Mouse (Mus musculus) thymus, adult 2 months (tissue): ENCODE measurements around the gene Fam168a. TPM values are rescaled to one million over a fixed set of nuclear protein-coding genes. Genes with fewer than 3 reads are reported as not detected.

Experiments used
- DNase-seq: peaks from one replicate; pipeline ENCODE4 v3.0.0; 2021
- H3K27ac ChIP-seq: fragments of 200-500 bp; 2 replicates; pipeline ENCODE4 v1.5.1; 2012; ENCODE audit warnings: low read length, control low read depth; ENCODE audit not compliant: control insufficient read depth, insufficient read depth
- H3K27me3 ChIP-seq: fragments of 200-500 bp; 2 replicates; pipeline ENCODE4 v1.6.1; 2012; ENCODE audit warnings: mild to moderate bottlenecking, low read length, moderate library complexity, mixed read lengths; ENCODE audit not compliant: control insufficient read depth, insufficient read depth
- H3K36me3 ChIP-seq: fragments of 200-500 bp; 2 replicates; pipeline ENCODE4 v1.6.1; 2012; ENCODE audit warnings: mild to moderate bottlenecking, low read length, moderate library complexity; ENCODE audit not compliant: control insufficient read depth, insufficient read depth
- H3K4me1 ChIP-seq: fragments of 200-500 bp; replicated peaks from 2 replicates; pipeline ENCODE4 v1.6.1; 2012; ENCODE audit warnings: low read length; ENCODE audit not compliant: control insufficient read depth, insufficient read depth
- H3K4me3 ChIP-seq: fragments of 200-500 bp; 2 replicates; pipeline ENCODE4 v1.5.1; 2012; ENCODE audit warnings: mild to moderate bottlenecking, low read length, control low read depth, moderate library complexity; ENCODE audit not compliant: control insufficient read depth, insufficient read depth
- CTCF ChIP-seq: fragments of 200-500 bp; IDR thresholded peaks from 2 replicates; pipeline ENCODE4 v1.5.1; 2012; ENCODE audit warnings: mild to moderate bottlenecking, control low read depth, low read length, moderate library complexity, borderline replicate concordance; ENCODE audit not compliant: control insufficient read depth, poor library complexity, insufficient read depth; ENCODE audit errors: extremely low read depth
- POLR2A ChIP-seq: fragments of 200-500 bp; IDR thresholded peaks from 2 replicates; pipeline ENCODE4 v1.6.1; 2012; ENCODE audit warnings: mild to moderate bottlenecking, low read length, control low read depth, moderate library complexity; ENCODE audit not compliant: control insufficient read depth, poor library complexity, insufficient read depth; ENCODE audit errors: extremely low read depth
- WGBS: fragments of 180-500 bp; shearing (Covaris S2); methylation state at CpG from one replicate; pipeline ENCODE4 v1.1.7; 2018; 5-methylcytosine and 5-hydroxymethylcytosine counted together
- polyA plus RNA-seq: library from polyadenylated mRNA; depleted of rRNA; stranded (reverse); fragments of >200 nt; gene quantifications from 2 replicates; pipeline ENCODE4 v1.2.3, GENCODE M21; 2012

Gene Fam168a
- polyA plus RNA-seq, 1 experiment = 144 TPM

DNA sequence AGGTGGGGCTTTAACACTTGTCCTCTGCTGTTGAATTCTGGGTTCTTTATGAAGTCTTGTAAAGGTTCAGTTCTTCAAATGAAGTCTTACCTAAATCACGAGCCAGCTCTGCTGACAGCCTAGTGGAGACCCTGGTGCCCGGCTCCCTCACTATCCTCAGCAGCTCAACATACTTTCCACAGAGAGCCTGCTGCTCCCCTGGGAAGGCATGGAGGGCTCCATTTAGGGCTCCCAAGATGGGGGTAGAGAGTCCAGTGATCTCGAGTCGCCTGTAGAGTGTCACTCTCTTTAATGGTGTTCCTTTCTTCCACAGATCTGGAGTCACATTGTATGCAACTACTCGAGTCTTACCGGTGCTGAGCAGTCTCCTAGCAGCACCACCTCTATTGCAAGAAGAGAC is 129.3 kb downstream of the Fam168a start:
- no peak for DNase-seq
- no peaks in the 10 kb centered on the region for H3K27me3 ChIP-seq
- H3K27ac ChIP-seq = no peak overlapping the region
- H3K36me3 ChIP-seq = no peaks in the 10 kb centered on the region; the same call in 1 of the 2 replicates
- WGBS = 95% methylated on average over 6 of the region's 6 CpGs
- TF ChIP-seq CTCF (no peak), POLR2A (no peak)
- no peaks in the 10 kb centered on the region; the same call in 1 of the 2 replicates for H3K4me1 ChIP-seq
- H3K4me3 ChIP-seq = no peak overlapping the region

DNA sequence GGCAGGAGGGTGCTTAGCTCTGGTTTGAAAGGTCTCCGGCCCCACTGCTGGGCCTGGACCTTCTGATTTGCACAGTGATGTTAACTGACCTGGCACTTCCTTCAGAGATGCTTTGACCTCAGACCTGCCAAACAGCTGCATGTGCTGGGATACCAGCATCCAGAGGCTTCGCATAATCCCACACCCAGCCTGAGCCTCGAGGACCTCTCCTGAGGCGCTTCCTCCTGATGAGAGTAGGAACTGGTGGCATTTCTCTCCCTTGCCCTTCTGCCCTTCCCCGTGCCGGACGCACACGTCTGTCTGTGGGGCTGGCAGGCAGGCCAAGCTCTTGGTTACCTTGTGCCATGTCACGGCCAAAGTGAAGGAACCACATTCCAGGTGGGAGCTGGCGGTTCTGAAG is 130.2 kb downstream of the Fam168a start:
- Histone ChIP-seq H3K4me1 (no peaks in the 10 kb centered on the region; the same call in 1 of the 2 replicates), H3K27me3 (no peaks in the 10 kb centered on the region), H3K27ac (no peak overlapping the region), H3K4me3 (no peak overlapping the region), H3K36me3 (no peaks in the 10 kb centered on the region; the same call in 1 of the 2 replicates)
- DNase-seq = no peak
- 97% methylated on average over 10 of the region's 10 CpGs for WGBS
- TF ChIP-seq CTCF = no peak
- no peak for TF ChIP-seq POLR2A

DNA sequence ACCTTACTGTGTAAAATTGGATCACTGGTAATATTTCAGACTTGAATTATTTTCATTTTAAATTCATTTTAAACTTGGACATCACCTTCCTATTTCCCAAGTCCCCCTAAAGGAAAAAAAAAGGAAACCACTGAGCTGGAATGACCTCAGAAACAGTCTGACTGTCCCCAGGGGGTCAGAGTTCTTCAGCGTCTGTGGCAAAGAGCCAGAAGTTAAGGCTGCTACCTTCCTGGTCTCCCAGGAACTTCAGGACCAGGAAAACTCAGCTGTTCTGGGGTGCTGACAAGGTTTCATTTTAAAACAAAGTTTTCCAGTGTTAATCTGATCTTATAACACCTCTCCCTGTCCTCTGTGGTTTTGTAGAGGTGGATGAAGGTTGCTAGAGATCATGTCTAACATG is 131.3 kb downstream of the Fam168a start:
- no peak for TF ChIP-seq POLR2A
- DNase-seq = no peak
- Histone ChIP-seq H3K4me3 (no peak overlapping the region), H3K36me3 (no peaks in the 10 kb centered on the region; the same call in 1 of the 2 replicates), H3K27ac (no peak overlapping the region), H3K27me3 (no peaks in the 10 kb centered on the region), H3K4me1 (no peaks in the 10 kb centered on the region; the same call in 1 of the 2 replicates)
- 89% methylated on average over 1 of the region's 1 CpGs for WGBS

DNA sequence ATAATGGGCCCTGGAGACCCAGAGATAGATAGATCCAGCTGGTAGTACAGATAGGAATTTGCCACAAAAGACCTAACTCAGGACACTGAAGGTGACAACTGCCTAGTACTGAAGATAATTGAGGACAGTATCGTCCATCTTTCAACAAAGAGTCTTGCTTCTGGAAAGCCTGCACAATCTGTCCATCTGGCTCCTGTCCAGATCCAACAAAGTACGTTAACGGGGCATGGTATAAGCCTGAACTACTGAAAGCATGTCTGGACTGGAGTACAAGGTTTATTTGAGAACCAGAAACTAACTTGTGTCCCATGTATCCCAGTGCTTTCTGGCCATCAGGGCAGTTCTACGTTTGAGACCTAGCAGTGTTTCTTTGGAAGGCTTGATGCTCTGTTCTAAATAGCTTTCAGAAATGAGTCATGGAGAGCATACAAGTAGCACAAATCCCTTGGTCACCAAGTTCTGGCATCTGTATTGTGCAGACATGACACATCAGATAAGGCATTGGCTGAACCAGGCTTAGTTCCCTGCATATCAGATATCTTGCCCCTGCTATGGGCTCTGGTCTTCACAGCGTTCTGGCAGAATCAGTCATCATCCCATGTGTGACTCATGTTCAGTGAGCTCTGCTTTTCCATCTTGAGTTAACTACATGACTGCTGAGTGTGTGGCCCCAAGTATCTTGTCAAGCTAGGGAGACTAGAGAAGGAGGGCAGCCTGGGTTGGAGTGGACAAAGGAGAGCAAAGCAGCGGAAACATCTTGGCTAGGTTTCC is 133.4 kb downstream of the Fam168a start:
- Histone ChIP-seq H3K27ac (no peak overlapping the region), H3K4me1 (no peaks in the 10 kb centered on the region; the same call in 1 of the 2 replicates), H3K27me3 (no peaks in the 10 kb centered on the region), H3K36me3 (no peaks in the 10 kb centered on the region; the same call in 1 of the 2 replicates), H3K4me3 (no peak overlapping the region)
- WGBS = 93% methylated on average over 6 of the region's 6 CpGs
- TF ChIP-seq POLR2A = no peak
- no peak for TF ChIP-seq CTCF
- DNase-seq = no peak

DNA sequence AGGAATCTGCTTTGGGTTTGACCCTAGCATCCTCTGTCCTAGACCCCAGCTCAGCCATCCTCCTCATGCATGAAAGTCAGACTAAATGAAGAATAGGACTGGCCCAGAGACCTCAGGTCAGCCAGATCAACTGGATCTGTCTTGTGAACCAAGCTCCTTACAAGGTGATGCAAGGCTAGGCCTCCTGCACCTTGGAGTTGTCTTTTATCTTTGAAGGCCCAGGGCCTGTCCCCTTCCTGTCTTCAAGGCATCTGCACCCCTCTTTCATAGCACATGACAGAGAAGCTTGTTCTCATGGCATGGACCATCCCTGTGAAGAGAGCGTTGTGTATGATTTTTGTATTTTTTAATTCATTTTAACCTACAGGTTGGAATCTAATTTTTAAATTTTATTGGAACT is 134.5 kb downstream of the Fam168a start:
- TF ChIP-seq POLR2A = no peak
- no peak for TF ChIP-seq CTCF
- WGBS = 95% methylated on average over 1 of the region's 1 CpGs
- peaks cover 5% of the 10 kb centered on the region for H3K4me1 ChIP-seq
- DNase-seq = no peak
- H3K36me3 ChIP-seq = no peaks in the 10 kb centered on the region; the same call in 1 of the 2 replicates
- no peak overlapping the region for H3K4me3 ChIP-seq
- H3K27ac ChIP-seq = no peak overlapping the region
- H3K27me3 ChIP-seq = no peaks in the 10 kb centered on the region

DNA sequence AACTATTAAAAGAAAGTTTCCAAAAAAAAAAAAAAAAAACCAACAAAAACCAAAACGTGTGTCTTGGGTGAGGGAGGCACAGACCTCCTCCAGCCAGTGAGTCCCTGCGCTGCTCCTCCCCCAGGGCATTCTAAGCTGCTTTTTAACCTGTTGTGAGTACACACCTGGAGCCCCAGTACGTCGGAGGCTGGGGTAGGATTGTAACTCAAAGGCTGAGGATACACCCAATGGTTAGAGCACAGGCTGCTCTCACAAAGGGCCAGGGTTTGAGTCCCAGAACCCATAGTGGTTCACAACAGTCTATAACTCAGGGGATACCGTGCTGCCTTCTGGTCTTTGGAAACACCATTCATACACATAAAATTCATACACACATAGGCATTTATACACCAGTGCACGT is 135.2 kb downstream of the Fam168a start:
- Histone ChIP-seq H3K4me1 (peaks cover 9% of the 10 kb centered on the region), H3K27me3 (no peaks in the 10 kb centered on the region), H3K36me3 (no peaks in the 10 kb centered on the region), H3K27ac (no peak overlapping the region; the same call in 1 of the 2 replicates), H3K4me3 (no peak overlapping the region)
- TF ChIP-seq CTCF (no peak), POLR2A (no peak)
- DNase-seq = no peak
- WGBS = 91% methylated on average over 6 of the region's 6 CpGs

DNA sequence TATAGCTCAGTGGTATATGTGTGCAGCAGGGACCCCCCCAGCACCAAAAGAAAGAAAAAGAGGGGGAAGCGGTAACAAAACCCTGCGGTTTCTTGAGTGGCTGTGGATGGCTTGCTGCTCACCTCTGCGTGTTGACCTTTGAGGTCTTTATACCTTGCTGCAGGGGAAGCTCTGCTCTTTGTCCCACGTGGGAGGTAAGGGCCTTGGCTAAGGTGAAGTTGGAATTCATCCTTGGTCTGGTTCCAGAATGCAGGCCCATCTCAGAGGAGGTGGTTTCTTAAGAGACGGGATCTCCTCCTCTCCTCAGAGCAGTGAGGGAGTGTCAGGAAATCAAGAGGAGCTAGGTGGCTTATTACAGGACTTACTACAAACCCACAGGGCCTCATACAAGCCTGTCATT is 135.7 kb downstream of the Fam168a start:
- DNase-seq = no peak
- H3K27ac ChIP-seq = no peak overlapping the region; the same call in 1 of the 2 replicates
- no peaks in the 10 kb centered on the region for H3K27me3 ChIP-seq
- H3K36me3 ChIP-seq = no peaks in the 10 kb centered on the region
- TF ChIP-seq POLR2A = no peak
- WGBS = 92% methylated on average over 5 of the region's 5 CpGs
- H3K4me3 ChIP-seq = no peak overlapping the region
- peaks cover 9% of the 10 kb centered on the region for H3K4me1 ChIP-seq
